9 mouse cellular contexts compared by ENCODE assay signal in the genomic region with DNA sequence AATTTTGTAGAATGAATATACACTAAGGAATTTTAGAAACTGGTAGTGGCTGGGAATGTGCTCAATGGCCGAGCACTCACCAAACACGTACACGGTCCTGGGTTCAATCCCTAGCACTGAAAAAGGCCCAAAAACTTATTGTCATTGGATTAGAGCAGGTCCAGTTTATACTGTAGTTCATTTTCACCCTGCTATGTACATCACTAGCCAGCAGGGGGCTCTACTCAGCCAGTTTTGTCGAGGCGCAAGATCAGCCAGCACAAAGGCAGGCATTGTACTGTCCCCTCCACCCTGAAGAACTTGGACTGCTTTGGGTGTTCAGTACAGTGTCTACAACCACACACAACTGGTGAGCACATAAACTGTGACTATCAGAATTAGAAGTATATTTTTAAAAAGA. TPM values are rescaled to one million over a fixed set of nuclear protein-coding genes. Genes with fewer than 3 reads are reported as not detected.
DNase-seq lines count a peak whose midpoint lies in the region; ATAC-seq and TF ChIP-seq lines count a peak whose summit lies in the region.
"Had no signal": no experiment of that assay in that cellular context is flagged by ENCODE, and none has a peak within 500 bp of the region (broad histone marks: within the 10 kb centered on the region; RNA-seq: fewer than 3 reads in every experiment).

No protein-coding gene starts in this region.

- no peaks in the 10 kb centered on the region for H3K36me3 ChIP-seq in E14TG2a.4 (ENCODE audit: insufficient read depth, low read length)
- H3K36me3 ChIP-seq: liver, embryonic 15.5 days had no signal

- DNase-seq in adipocyte (ENCODE audit: low spot score), result peak; percentile 78
- peak; percentile 54 to 76 for DNase-seq in cerebellum, postnatal 4 days (ENCODE audit: low spot score in 2 of 2)
- DNase-seq in gastrocnemius, postnatal 14 days, result peak; percentile 55
- peak; percentile 68 for DNase-seq in kidney, postnatal 14 days
- peak; percentile 34 to 49 for DNase-seq in lung, adult 18-20 months
- DNase-seq in thymus, postnatal 36 days, result peak; percentile 57 to 66

- ATAC-seq in neutrophil, adult 5-6 weeks (ENCODE audit: extremely low read depth, insufficient number of reproducible peaks, low FRiP score, poor library complexity, severe bottlenecking), result peak; percentile 81; the same call in 1 of the 2 replicates

- no peaks in the 10 kb centered on the region for H3K9me3 ChIP-seq in E14TG2a.4 (ENCODE audit: low read length)
- H3K9me3 ChIP-seq: liver, embryonic 15.5 days had no signal

- peaks cover 8% of the 10 kb centered on the region for H3K4me1 ChIP-seq in E14TG2a.4 (replicated peaks; ENCODE audit: low read depth, low read length)
- H3K4me1 ChIP-seq: liver, embryonic 15.5 days had no signal

- no peak overlapping the region for H3K4me3 ChIP-seq in E14TG2a.4 (replicated peaks; ENCODE audit: low read length)
- H3K4me3 ChIP-seq: liver, embryonic 15.5 days had no signal

- peak; percentile 69 for TF ChIP-seq CTCF in E14TG2a.4 (conservative IDR thresholded peaks at IDR 0.05; ENCODE audit: low read length)

- H3K27me3 ChIP-seq in E14TG2a.4 (ENCODE audit: insufficient read depth, low read length), result peaks cover 19% of the 10 kb centered on the region

- intact Hi-C loops in gastrocnemius, postnatal 14 days (cut with DNase I; ENCODE audit: low total_unique reads), result no loop called here

RNA-seq across cellular contexts. Expression of a gene that starts 6.8 kb away (rescaled TPM):
- 1 to 10 TPM in 1 of 2 experiments, under 1 TPM in 1; 0.74 to 1.6 TPM for total RNA-seq in gastrocnemius, postnatal 14 days (2021)
- 59.1 and 72.3 TPM in 2 replicates for total RNA-seq in neutrophil, adult 5-6 weeks (2017)

RNA-seq across cellular contexts. Expression of a gene that starts 53.8 kb away (rescaled TPM):
- 1 to 10 TPM; 3.3 to 4.3 TPM for total RNA-seq in gastrocnemius, postnatal 14 days (2021)
- 131 and 177 TPM in 2 replicates for total RNA-seq in neutrophil, adult 5-6 weeks (2017)

RNA-seq across cellular contexts. Expression of a gene that starts 53.8 kb away (rescaled TPM):
- under 1 TPM in 1 of 2 experiments, not detected in 1; 0.18 TPM for total RNA-seq in gastrocnemius, postnatal 14 days (2021)
- 26.2 and 27.8 TPM in 2 replicates for total RNA-seq in neutrophil, adult 5-6 weeks (2017)

Comparison
In these comparisons a context has a peak if more than half of its experiments do, and no peak if none do; other contexts are left out.
1. RNA of a gene that starts 6.8 kb away (total RNA-seq): 59.1 to 72.3 TPM in neutrophil, adult 5-6 weeks; 0.74 to 1.6 TPM in gastrocnemius, postnatal 14 days; every median in the first group is over 10 times any median in the second.
2. RNA of a gene that starts 53.8 kb away (total RNA-seq): 131 to 177 TPM in neutrophil, adult 5-6 weeks; 3.3 to 4.3 TPM in gastrocnemius, postnatal 14 days; every median in the first group is over 10 times any median in the second.
3. RNA of a gene that starts 53.8 kb away (total RNA-seq): 26.2 to 27.8 TPM in neutrophil, adult 5-6 weeks; 0.18 TPM in gastrocnemius, postnatal 14 days; every median in the first group is over 10 times any median in the second.
4. Peak in every context shown above with its lines, with median percentiles within 50 percentile points of each other: DNase-seq.